Mouse (Mus musculus) inflammation-experienced regulatory T-cells, adult 16 weeks (primary cell): ENCODE results near the gene Papln. TPM values are rescaled to one million over a fixed set of nuclear protein-coding genes. Genes with fewer than 3 reads are reported as not detected.

ENCODE experiments used
- polyA plus RNA-seq: library from polyadenylated mRNA; unstranded; fragments of 100-300 nt; shearing (Covaris generic); gene quantifications from one replicate; pipeline ENCODE4 v1.2.1, GENCODE M21; 2017

The Papln gene
- 0.24 TPM for polyA plus RNA-seq

DNA sequence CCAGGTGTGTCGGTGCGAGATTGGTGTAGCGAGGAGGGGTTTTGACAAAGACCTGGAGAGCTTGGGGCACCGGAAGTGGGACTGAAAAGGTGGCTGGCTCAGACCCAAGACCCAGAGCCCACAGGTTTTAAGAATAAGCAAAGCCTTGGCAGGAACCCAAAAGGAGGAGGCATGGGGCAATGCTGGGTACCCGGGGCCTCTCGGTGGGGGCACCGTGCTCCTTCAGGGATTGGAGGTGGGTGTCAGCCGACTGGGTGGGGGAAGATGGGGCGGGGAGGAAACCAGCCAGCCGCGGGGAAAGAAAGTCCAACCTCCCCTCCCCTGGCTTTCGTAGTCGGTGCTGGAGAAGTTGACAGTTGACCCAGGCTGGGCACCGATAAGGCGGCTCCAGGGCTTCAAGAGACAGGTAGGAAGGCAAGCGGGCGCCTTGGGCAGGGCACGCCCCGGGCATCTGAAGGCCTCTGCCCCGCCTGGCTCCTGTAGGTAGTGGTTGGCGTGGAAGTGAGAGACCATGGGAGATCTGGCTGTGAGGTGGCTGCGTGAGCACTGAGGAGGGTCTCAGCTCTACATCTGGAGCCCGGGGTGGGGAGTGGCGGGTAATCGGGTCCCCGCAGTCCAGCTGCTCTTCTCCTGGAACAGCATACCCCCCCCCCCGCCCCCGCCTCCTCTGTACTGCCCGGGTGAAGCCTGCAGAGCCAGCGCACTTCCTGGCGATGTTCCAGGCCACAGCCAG is at the start of gene Papln:
Papln (plus strand) TSS at position 324 of the 733 bp plus-strand sequence.

Other genes with a start within 250 kb of the Papln start
- gene Dcaf4, start 243.2 kb upstream of the Papln start, polyA plus RNA-seq = 24.6 TPM
- 12.3 TPM for gene Zfyve1, start 166.4 kb upstream of the Papln start, polyA plus RNA-seq
- gene Rbm25, start 132.4 kb upstream of the Papln start, polyA plus RNA-seq = 410 TPM
- gene Psen1, start 75.5 kb upstream of the Papln start, polyA plus RNA-seq = 139 TPM
- 56.8 TPM for gene Numb, start 158.3 kb downstream of the Papln start, polyA plus RNA-seq
- gene Riox1, start 187.0 kb downstream of the Papln start, polyA plus RNA-seq = 2.3 TPM
- gene Heatr4, start 221.2 kb downstream of the Papln start, polyA plus RNA-seq = not detected
- gene Acot2, start 224.2 kb downstream of the Papln start, polyA plus RNA-seq = 1.3 TPM
- gene Acot1, start 245.9 kb downstream of the Papln start, polyA plus RNA-seq = not detected